Mouse (Mus musculus) thymus, postnatal 36 days (tissue): Measurements from ENCODE around the gene Rasgrp3.

Source experiments
- DNase-seq, 2 experiments: peaks; one replicate each; pipeline ENCODE4 v3.0.0; 2022; ENCODE audit warnings: mixed read lengths in 2 of 2

Rasgrp3 gene

DNA sequence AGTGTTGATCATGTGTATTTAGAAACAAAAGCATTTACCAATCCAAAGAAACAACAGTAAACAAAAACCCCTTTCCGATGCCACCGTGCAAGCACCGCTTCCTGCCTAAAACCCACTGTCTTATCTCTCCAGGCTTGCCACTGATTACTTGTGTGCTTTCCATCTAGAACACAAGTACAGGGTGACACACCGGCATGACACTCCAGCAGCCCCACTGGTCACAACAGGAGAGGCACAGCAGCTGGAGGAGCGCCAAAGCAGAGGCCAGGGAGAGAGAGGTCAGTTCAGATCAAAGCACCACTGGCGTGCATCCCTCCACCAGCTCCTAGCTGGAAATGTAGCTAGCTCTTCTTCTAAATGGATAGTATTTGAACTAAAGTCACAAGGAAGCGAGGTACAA, 108.6 kb downstream of the Rasgrp3 start:
- no peak for DNase-seq

DNA sequence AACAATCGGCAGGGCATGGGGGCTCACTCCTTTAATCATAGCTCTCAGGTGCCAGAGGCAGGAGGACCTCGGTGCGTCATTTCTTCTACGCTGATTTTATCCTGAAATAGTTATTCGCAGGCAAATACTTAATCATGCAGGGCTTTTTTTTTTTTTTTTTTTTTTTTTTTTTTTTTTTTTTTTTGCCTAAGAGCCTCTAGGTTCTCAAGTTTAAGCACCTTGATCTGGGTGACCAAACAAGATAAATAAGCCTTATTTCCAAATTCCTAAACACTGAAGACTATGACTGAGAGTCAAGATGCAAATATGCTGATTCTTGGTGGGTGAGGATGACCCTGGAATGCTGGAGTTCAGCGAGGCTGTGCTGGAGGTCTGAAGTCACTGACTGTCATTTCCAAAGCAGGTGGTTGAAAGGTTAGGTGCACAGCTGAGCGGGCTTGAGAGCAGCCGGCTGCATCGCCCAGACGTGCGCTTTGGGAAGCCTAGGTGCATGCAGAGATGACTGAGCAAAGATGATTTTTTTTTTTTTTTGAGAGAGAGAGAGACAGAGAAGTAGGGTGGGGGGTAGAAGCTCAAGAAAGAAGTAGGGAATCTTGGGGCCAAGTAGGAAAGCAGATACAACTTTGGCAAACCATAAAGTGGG, 115.2 kb downstream of the Rasgrp3 start:
- peak; percentile 11 to 33 for DNase-seq

DNA sequence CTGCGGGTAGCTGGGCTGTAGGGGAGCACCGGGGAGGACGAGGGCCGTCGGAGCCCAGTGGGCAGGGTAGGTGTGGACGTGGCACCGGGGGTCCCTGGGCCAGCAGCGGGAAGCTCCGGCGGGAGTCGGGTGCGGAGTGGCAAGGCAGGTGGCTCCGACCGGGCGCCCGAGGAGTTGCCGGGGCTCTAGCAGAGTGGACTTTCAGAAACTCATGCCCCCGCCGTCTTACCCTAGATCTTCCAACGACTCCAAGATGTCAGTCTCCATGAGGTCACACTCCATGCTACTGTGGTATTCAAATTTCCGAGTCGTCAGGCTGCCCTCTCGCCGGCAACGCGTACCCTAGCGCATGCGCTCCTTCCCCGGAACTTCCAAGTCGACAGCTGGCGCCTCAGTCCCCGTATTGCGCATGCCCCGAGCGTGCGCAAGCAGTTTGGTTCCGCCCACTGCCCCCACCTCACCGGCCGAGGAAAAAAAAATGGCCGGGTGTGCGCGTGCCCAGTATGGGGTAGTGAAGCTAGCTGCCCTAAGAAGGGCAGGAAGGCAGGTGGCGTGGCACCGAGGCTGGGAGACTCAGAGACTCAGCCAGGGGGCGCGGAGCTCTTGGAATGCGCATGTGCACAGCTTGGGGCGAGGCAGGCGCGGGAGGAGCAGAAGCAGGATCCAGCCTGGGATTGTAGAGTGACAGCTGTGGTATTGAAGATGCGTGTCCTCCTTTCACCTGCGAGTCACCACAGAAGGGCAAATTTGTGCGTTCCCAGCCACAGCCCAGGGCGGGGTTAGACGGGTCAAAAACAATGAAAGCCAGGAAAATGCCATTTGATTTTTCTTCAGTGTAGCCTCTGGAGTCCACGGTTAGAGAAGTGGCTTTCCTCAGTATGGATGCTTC, 116.1 kb downstream of the Rasgrp3 start, which contains the start of gene Fam98a:
Gene Fam98a (minus strand): TSS at position 435 of the 889 bp plus-strand sequence.
- peak; percentile 97 to 98 for DNase-seq

DNA sequence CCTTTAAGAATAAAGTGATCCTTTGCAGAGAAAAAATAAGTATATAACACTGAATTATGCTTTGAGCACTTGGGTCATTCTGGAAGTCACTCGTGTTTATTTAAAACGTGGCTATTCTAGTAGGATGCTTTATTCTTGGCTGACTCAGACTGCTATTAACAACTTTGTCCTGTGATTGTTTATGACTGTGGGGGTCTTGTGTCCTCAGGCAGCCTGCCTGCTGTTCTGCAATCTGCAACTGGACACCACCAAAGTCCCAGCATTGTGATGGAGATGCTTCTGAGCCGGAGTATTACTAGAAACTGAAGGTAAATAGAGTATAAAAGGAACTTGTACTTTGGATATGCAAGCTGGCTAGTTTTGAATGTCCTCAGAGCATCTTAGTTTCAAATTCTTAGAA, 121.3 kb downstream of the Rasgrp3 start:
- DNase-seq, result no peak

DNA sequence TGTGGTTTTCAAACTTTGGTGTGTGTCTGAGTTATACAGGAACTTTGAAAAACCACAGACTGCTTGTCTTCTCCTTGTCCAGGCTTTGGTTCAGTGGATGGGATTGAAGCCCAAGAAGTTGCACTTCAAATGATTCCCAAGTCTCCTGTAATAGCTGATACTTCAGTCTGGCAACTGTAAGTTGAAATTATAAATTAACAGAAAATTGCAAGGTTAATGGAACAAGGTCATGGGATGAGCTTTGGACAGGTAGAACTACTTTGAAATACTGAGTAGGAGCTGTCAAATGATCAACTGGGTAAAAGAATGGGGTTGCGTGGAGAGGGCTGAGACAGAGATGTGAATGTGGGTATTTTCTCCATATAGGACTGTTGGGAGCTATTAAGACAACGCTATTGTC, 122.3 kb downstream of the Rasgrp3 start:
- DNase-seq, result no peak

DNA sequence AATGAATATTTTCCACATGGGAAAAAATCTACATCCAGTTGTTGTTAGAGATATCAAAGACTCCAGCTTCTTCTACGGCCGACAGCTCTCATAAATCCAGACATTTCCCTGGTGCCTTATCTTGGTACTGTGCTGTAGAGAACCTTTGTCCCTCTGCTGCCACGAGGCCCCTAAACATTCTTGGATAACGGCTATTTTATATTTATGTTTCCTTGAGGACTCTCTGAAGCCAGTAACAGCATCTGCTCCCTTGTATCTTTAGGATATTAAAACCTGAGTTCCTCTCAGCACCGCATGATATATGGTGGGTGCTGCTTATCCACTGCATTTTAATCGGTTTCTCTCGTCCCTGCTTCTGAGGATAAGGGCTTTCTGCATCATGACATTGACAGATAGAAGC, 139.9 kb downstream of the Rasgrp3 start:
- DNase-seq, result no peak
